Mouse (Mus musculus): ENCODE results near the gene Capzb.

Capzb gene

DNA sequence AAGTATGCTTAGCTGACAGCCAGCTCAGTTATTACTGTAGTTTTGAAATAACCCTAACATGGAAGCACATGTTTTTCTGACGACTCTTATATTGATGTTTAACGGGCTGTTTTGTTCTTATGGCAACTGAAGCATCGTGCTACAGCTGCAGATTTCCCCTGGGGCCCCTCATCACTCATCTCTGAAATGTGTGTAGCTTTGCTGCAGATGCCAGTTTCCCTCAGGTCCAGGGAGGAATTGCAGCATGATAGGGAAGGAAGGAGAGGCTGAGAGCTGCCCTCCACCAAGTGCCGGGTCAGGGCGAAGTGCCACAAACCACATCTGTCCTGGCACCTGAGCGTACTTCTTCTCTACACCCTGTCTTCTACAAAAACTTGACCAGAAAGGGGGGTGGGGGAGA lies 47.6 kb downstream of the Capzb start:
- DNase-seq (ENCODE audit: low spot score), result no peak

DNA sequence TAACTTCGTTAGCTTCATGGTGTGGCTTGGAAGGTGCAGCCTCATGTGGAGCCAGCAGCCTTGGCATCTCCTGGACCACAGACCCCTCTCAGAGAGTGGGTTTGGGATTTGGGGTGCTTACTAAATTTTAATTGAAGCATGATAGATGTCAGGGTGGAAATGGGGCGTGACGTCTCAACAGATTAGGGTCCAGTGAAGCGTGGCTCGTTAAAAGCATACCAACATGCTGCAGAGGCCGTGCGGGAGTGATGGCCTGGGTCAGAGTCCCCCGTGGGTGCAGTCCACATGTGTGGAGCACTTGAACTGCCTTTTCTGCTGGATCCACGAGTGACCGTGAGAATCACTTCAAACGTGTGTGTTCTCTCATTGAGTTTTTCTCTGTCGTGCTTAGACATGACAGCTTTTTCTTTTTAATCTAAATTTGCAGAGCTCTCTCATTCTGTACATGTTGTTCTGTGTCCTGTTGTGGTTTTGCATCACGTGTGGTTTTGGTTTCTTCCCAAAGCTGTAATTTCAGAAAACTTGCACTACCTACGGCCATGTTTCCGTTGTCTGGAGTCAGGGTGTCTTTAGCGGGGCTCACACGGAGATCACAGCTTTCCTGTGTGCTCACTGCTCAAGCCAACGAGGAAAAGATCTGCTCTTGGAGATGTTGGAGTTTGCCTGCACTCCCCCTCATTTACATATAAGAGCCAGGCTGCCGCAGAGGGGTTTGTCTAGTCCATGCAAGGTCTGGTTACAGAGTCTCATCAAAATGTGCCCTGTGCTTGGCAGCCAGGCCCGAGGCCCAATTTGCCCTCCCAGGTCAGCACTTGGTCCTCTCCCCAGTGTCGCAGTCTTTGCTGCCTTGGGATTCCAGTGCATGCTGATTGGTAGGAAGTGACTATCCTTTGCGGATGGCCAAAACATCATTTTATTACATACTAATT lies 49.2 kb downstream of the Capzb start:
- DNase-seq (ENCODE audit: low spot score), result no peak

DNA sequence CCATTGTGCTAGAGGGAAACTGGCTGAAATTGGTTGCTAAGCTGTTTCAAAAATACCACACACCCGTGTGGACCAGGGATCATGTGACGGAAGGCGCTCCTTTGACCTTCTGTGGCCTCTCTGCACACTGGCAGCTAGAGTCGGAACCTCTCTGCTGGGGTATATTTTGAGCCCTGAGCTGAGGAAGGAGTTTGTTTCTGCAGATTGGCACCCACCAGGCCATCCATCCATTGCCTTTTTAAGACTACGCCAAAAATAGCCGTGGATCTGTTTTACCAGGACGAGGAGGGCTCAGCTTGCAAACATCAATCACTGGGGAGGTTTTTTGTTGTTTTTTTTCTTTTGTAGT lies 49.9 kb downstream of the Capzb start:
- no peak for DNase-seq (ENCODE audit: low spot score)

DNA sequence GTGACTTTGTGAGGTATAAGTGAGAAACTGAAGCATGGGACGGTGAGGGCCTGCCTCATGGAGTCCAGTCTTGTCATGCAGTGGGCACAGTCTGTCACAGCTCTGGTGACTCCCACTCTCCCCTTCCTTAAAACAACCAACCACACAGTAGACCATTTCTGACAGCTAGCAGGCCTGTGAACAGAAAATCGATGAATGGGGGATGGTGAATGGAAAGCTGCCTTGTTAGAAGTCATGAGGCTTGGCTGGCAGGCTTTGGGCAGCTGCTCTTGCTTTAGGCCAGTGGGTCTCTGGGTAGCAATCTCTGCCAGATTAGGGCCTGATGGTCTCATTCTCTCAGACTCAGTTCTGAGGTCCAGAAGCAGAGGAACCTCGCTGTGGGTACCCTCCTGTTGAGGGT lies 51.5 kb downstream of the Capzb start:
- no peak for DNase-seq (ENCODE audit: low spot score)

DNA sequence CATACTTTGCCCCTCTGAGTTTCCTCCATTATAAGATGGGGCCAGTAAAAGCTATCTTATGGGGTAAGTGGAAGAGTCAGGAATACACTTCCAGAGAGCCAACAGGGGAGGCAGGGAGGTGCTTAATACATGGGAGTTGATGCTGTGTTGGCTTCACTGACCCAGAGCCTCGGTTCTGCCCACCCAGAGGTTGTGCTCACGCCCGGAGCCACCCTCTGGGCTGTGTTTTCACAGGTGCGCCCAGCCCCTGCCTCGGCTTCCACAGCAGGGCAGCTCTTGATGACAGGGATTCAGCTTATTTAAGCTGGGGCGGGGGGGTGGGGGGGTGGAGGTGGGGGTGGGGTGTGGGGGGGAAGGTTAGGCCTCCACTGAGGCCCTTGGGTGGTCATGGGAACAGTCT lies 52.1 kb downstream of the Capzb start:
- no peak for DNase-seq (ENCODE audit: low spot score)

DNA sequence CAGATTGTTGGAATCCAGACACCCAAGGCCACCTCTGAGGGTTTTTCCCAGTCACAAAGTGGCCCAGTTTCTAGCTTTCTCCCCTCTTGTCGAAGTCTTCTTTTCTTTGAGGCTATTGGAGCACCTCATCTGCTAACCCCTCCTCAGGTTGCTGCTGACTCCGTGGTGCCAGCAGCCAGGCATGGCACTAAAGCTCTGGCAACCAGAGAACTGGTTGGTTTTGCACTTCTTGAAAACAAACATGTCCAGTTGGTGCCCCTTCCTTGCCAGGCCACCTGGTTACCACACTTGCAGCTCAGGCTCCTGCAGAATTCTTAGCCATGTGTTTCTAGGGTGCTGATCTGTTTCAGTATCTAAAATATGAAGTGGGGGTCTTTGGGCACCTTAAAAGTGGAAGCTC lies 52.8 kb downstream of the Capzb start:
- DNase-seq (ENCODE audit: low spot score), result no peak

DNA sequence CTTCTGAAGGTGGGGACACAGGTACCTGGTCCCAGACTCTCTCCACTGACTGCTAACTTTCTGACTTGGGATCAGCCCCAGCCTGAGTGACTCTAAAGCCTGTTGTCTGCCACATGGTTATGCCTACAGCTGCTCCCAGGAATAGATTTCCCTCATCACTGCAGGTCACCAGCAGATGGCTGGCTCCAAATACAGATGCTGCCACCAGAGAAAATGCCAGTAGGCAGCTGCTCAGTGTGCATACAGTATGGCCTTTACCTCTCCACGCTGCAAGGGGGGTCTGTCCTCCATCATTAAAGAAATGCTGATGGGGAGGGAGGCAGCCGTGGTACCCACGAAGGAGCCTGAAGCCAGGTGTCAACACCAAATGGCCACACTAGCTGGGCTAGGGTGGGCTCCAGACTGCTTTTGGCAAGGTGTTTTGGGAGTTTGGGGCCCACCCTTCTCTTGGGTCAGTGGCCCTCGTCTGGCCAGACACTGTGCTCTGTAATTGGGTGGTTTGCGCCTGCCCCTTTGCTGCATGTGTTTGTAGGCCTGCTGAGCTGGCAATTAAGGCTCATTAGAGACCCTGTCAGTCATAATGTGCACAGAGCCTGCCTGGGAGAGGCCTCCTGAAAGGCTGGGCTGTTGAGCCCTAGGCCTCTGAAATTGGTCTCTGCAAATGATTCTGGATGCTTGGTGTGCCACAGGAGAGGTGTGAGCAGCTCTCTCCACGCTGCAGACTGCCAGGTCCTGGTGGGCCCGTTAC lies 53.6 kb downstream of the Capzb start:
- no peak for DNase-seq (ENCODE audit: low spot score)

DNA sequence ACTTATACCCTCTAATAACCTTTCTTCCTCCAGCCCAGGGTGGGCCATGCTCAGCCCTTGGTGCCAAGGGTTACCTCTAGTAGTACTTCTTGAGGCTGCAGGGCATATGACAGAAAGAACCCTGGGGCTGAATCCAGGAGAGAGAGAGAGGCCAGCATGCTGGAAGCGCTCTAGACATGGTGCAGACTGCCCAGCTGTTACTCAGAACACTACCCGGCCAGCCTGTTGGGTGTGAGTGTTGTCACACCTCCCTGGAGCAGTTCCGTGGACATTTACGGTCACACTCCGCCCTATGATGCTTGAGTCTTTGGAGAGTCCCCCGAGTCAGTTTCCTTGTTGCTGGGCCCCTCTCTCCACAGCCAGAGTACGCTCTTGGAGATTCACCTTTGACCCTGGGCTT lies 55.3 kb downstream of the Capzb start:
- DNase-seq (ENCODE audit: low spot score), result no peak

DNA sequence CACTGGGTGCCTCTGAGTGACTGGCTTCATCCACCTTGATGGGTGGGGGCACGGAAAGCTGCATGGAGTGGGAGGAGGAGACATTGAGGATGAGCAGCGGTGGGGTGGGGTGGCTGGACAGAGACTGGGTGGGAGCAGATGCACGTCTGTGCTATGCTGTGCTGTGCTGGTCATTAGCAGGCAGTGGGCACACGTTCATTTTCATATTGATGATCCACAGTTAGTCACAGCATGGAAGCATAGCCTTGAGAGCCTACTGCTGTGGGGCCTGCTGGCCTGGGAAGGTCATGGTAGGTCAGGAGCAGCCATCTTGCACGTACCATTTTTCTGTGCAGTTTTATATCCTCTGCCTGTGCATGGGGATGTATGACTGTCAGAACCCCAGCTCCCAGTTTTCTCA lies 56.0 kb downstream of the Capzb start:
- no peak for DNase-seq (ENCODE audit: low spot score)

DNA sequence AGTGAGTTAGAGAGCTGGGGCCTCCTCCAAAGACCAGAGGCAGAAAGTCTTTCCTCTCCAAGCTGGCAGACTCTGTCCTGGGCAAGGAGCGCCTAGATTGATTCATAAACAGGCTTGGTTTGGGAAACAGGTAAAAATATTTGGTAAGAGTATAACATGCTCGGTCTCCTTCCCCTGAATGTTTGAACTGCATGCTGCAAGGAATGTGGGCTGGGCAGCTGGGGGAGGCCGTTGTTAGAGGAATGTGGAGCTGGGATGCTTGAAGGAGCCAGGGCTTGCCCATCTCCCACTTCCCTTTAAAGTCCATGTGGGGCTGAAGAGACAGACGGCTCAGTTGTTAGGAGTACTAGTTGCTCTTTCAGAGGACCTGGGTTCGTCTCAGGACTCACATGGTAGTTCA lies 57.3 kb downstream of the Capzb start:
- DNase-seq (ENCODE audit: low spot score), result no peak

DNA sequence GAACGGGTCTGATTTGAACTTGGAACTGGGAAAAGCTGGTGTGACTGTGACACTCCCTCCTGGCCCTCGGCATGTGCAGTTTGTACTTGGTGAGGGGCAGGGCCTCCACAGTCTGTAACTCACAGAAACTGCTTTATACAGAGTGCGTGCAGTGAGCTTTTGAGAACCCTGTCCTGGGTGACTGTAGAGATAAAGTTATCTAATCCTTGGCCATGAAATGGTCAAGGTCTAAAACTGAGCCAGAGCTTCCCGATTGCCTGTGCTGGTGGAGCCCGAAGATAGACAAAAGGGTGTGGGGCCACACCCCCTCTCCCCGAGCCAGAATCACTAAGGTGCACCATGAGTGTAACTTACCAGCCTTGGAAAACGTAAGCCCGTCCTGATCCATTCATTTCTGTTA lies 58.2 kb downstream of the Capzb start:
- DNase-seq (ENCODE audit: low spot score), result no peak

DNA sequence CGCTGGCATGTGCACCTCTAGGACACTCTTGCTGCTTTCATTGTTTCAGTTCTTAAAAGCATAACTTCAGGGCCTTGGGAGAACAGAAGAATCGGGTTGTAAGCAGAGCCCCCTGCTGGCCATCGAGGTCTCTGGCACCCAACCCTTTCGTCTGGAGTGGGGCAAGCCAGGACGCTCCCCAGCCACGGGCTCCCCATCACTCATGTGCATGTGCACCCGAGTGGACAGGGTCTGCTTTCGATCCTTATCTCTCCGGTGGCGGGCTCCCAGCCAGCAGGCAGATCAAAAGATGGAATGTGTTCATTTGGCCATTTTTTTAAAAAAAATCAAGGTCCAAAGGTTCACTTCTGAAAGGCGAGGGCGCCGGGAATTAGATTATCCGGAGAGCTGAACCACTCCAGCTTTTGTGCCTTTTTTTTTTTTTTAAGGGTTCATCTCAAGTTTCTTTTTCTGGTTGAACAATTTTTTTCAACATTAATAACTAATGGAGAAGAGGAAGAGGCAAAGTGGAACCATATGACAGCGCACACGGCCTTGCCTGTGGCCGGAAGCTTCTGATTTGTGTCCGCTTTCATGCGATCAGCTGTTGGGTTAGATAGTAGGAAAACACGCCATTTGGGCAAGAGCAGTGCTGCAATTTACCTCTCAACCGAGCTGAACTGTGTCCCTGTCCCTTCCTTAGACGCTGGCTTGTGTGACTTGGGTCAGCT lies 59.5 kb downstream of the Capzb start:
- DNase-seq (ENCODE audit: low spot score), result peak; percentile 87

DNA sequence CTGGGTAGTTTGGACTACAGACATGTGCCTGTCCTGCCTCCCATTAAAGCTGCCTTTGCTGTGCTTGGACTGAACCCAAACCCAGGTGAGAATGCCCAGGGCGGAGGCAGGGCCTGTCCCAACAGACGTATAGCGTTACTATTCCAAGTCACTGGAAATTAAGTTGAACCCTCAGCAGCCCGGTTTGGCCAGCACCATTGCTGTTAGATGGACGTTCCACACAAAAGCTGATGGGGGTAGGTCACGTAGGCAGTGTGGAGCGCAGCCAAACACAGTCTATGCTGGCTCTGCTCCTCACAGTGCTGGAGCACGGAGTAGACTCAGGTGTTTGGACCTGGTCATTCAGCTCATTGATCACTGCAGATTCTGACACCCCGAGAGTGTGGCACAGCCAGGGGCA lies 60.5 kb downstream of the Capzb start:
- DNase-seq (ENCODE audit: low spot score), result no peak

DNA sequence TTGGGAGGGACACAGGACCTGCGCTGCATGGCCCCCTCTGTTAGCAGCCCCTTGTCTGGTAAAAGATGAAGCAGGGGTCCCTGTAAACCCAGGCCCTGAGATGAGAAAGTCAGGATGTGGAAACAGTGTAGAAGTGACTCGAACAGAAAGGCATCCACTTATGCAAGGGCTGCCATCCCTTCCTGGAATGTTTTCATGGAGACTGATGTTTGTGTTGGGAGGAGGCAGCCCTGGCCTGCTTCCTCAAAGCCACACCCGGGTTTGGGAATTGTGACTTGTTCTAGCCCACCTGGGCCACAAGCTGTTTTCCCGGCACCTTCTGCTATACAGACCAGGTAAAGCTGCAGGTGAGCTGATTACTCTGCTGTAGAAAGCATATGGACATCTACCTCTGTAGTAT lies 63.4 kb downstream of the Capzb start:
- no peak for DNase-seq (ENCODE audit: low spot score)

DNA sequence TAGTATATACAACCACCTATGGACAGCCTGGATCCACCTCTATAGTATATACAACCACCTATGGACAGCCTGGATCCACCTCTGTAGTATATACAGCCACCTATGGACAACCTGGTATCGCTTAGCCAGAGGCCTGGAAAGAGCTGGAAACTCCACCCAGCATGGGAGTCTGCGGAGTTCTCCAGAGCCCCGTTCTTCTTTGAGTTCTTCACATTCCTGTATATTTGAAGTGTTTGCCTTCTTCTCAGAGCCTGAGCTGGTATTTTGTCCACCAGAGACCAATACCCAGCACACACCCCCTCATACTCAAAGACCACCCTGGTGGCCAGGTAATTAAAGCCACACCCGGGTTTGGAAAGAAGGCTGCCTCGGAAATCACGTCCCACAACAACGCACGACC lies 64.0 kb downstream of the Capzb start:
- no peak for DNase-seq (ENCODE audit: low spot score)

DNA sequence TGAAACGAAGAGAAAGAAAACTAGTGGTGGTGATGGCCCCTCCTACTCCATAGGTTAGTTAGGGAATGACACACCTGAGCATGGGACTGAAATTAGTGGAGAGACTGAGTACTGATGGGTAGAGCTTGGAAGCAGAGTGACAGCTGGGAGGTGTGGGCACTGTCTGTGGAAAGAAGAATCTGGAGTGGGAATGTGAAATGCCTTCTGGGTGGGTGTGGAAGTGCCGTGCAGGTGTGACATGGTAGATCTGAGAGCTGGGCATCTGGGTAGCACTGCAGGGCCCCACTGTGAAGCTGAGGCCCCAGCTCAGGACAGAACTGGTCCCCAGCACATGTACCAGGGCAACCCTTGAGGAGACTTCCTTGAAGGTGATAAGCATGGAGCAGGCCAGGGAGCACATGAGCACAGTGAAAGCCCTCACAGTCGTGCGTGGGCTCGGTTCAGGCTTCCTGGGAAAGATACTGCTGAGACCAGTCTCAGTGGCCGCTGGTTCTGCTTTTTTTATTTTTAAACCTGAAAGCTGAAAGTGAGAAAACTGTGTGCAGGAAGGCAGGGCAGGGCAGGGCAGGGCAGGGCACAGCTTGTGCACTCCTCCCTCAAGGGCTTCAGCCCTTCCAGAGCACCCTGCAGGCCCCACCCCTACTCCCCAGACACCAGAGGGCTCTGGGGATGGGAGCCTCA lies 66.1 kb downstream of the Capzb start:
- DNase-seq (ENCODE audit: low spot score), result no peak

DNA sequence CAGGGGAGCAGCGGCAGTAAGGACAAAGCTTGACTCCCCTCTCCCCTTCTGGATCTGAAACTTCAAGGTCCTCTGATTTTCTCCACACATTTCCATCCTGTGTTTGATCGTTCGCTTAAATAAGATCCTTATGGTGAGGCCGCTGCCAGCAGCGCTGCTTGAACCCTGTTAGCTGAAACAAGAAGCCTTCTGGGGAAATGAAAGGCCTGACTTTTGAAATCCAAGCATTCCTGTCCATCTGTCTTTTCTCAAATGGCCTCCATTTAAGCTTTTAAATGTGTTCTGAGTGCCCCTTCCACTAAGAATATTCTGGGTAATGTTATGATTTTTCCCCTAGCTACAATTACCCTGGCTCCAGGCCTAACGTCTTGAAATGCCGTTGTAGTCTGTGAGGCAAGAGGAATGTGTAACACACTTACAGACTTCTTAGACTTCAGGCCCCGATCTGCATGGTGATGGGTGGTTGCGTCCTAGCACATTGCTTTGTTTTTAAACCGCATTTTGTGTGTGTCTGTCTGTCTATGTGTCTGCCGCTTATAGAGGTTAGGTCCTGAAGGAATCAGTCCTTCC lies 66.7 kb downstream of the Capzb start:
- no peak for DNase-seq (ENCODE audit: low spot score)

DNA sequence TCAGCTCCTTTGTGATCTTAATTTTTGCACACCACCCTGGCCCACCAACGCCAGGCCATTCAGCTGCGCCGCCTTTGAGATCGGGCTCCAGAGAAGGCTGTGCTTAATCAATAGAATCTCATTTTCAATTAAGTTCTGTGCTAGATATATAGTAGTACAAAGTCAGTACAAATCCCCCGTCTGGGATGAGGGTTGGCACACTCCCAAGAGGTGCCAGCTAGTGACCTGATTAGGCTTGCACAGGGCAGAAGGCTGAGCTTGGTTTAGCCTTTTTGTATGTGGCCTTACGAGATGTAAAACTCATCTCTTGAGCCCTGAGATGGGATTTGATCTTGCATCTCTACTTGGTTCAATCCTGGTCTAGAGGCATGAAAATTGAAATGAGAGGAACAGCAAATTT lies 70.3 kb downstream of the Capzb start:
- no peak for DNase-seq (ENCODE audit: low spot score)

DNA sequence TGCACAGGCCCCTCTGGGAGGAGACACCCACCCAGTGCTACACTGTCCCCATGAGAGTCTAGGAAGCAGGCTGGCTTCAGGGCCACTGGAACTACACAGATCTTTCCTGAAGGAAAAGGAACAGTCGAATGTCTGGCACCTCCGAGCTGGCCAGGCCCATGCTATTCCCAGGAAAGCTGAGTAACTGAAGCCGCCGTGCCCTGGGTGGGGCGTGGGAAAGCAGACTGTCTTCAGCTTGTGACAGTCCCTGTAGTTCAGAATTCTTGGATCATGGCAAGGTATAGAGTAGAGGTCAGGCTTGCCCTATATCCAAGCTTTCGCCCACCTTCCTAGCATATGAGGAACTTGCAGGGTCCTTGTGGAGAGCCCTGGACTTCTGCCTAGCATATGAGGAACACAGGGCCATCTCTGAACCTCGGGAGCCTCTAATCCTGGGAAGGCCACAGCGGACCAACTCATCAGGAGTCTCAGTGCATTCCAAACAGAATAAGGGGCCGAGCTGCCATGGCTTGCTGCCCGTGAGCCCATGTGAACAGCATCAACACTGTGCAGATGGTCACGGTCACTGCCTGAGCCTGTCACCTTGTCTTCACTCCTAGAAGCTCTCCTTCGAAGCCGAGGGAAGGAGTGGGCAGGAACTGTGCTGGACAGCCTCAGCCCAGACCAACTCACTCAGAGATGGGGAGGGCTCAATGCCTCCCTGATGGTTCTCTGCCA lies 73.2 kb downstream of the Capzb start:
- no peak for DNase-seq (ENCODE audit: low spot score)

DNA sequence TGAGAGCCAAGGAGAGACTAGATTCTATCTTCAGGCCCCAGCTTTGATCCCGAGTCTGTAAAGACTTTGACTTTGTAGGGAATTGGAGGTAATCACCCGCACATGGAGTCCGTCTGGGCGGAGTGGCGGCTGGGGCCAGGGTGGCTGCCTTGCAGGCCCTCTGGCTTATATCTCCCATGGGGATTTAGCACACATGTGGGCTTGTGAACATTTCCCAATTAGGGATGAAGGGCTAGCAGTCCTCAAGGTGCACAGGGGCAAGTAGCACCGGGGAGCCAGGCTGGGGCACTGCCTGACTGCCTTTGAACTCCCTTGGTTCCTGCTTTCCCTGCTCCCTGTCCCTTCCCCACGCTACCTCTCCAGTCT lies 73.8 kb downstream of the Capzb start:
- DNase-seq (ENCODE audit: low spot score), result no peak

DNA sequence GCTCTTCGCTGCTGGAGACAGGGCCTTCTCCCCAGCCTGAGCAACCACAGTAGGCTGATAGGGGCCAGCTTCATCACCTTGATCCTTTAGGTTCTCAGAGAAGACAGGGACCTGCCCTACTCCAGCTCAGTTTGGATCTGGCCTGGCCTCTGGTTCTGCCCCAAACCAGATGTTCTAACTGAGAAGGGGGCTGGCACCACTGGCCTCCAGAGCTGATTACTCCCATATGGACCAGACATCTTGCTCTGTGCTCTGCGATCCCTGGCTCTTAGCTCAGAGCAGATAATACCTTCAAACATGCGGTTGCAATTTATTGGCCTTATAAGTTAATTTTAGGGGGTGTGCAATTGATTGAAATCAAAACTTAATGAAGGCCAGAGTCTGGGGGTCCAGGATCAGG lies 74.6 kb downstream of the Capzb start:
- no peak for DNase-seq (ENCODE audit: low spot score)

DNA sequence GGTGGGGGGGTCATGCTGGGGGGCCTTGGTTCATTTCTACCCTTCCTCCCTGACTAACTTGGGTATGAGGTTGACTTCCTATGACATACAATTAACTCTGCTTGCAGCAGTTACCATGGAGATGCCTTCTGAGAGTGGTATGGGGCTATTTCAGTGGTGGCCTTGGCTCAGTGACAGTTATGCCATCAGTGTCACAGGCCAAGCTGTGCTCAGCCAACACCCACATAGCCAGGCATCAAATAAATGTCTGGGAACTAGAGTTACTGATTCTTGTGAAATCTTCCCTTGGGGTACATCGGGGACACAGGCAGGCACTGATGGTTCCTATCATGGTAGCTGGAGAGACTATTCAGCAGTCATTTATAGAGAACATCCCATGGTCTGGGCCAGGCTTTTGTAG lies 75.5 kb downstream of the Capzb start:
- no peak for DNase-seq (ENCODE audit: low spot score)

Data from testis, postnatal 10 days (tissue).